Mouse (Mus musculus) hindbrain, embryonic 15.5 days (tissue): ENCODE results near the gene Nkapl. TPM values are rescaled to one million over a fixed set of nuclear protein-coding genes. Genes with fewer than 3 reads are reported as not detected.

Experiments used
- ATAC-seq: fragments of 200-750 bp; cut with Nextera tagmentation; 2 replicates; pipeline ENCODE4 v1.8.0; 2017; ENCODE audit warnings: low read depth, moderate number of reproducible peaks, moderate TSS enrichment; ENCODE audit not compliant: low FRiP score
- H3K27ac ChIP-seq: fragments of 300-500 bp; sonication (generic); replicated peaks from 2 replicates; pipeline ENCODE4 v1.5.1; 2015; ENCODE audit warnings: mild to moderate bottlenecking, inconsistent platforms
- H3K27me3 ChIP-seq: fragments of 300-500 bp; sonication (generic); 2 replicates; pipeline ENCODE4 v1.6.1; 2015; ENCODE audit warnings: control low read depth, inconsistent platforms
- H3K36me3 ChIP-seq: fragments of 300-500 bp; sonication (generic); 2 replicates; pipeline ENCODE4 v1.6.1; 2015; ENCODE audit warnings: control low read depth, inconsistent platforms
- H3K4me1 ChIP-seq: fragments of 300-500 bp; sonication (generic); replicated peaks from 2 replicates; pipeline ENCODE4 v1.6.1; 2015; ENCODE audit warnings: control low read depth, inconsistent platforms
- H3K4me2 ChIP-seq: fragments of 300-500 bp; sonication (generic); 2 replicates; pipeline ENCODE4 v1.6.1; 2015; ENCODE audit warnings: moderate library complexity, mild to moderate bottlenecking, inconsistent platforms
- H3K4me3 ChIP-seq: fragments of 300-500 bp; sonication (generic); 2 replicates; pipeline ENCODE4 v1.5.1; 2015; ENCODE audit warnings: mild to moderate bottlenecking, inconsistent platforms
- H3K9ac ChIP-seq: fragments of 300-500 bp; sonication (generic); 2 replicates; pipeline ENCODE4 v1.6.1; 2015; ENCODE audit warnings: inconsistent platforms
- H3K9me3 ChIP-seq: fragments of 300-500 bp; sonication (generic); 2 replicates; pipeline ENCODE4 v1.6.1; 2016; ENCODE audit warnings: control low read depth, inconsistent platforms
- WGBS: fragments of 180-500 bp; shearing (Covaris S2); methylation state at CpG from one replicate; pipeline ENCODE4 v1.1.7; 2015; 5-methylcytosine and 5-hydroxymethylcytosine counted together
- microRNA counts: library from miRNA; unstranded; fragments of <30 nt; microRNA quantifications from one replicate; lab custom pipeline; 2016
- microRNA-seq: library from miRNA; unstranded; fragments of <30 nt; microRNA quantifications from one replicate; pipeline ENCODE4, GENCODE M21; 2016
- polyA plus RNA-seq: library from polyadenylated mRNA; unstranded; fragments of >200 nt; fragmentation: Nextera tagmentation; extraction: Ambion mirVana; gene quantifications from 2 replicates; pipeline ENCODE4 v1.2.1, GENCODE M21; 2015

Nkapl gene
- polyA plus RNA-seq, 1 experiment from 2014 or later, result 3.8 TPM

- Histone ChIP-seq H3K27ac (no peak overlapping the region), H3K36me3 (no peaks in the 10 kb centered on the region), H3K4me1 (no peaks in the 10 kb centered on the region), H3K4me3 (no peak overlapping the region), H3K9me3 (no peaks in the 10 kb centered on the region), H3K27me3 (no peaks in the 10 kb centered on the region), H3K9ac (no peak overlapping the region), H3K4me2 (no peak overlapping the region)
- no peak for ATAC-seq
- WGBS, result 64% methylated on average over 6 of the region's 6 CpGs
Observed at GRCm38 (mm10) chr13:21418865-21419264, 49.4 kb downstream of the Nkapl start.

GRCm38 (mm10) chr13:21417298-21418010 is 50.9 kb downstream of the Nkapl start:
- no peak overlapping the region for H3K4me3 ChIP-seq
- H3K4me1 ChIP-seq, result no peaks in the 10 kb centered on the region
- H3K9me3 ChIP-seq, result no peaks in the 10 kb centered on the region
- no peak for ATAC-seq
- H3K9ac ChIP-seq, result no peak overlapping the region
- H3K27ac ChIP-seq, result no peak overlapping the region
- 83% methylated on average over 6 of the region's 6 CpGs for WGBS
- no peak overlapping the region for H3K4me2 ChIP-seq
- H3K36me3 ChIP-seq, result no peaks in the 10 kb centered on the region
- H3K27me3 ChIP-seq, result no peaks in the 10 kb centered on the region

MicroRNAs encoded within 50 kb of the gene (microRNA counts, 519-probe panel; counts per million panel counts)
- 3,372 counts per million, percentile 69 among the panel's probes with 10 or more counts for microRNA mmu-miR-1896 (lab: Ali Mortazavi, UCI)

Small RNA genes within 50 kb of the gene (microRNA-seq; reads per million reads assigned to microRNA genes)
- not detected for gene Mir1896

Other genes starting within 250 kb of the Nkapl start
- not detected in 2 replicates for gene Gpx5, start 175.8 kb downstream of the Nkapl start, polyA plus RNA-seq
- 0.24 and 0.27 TPM in 2 replicates for gene Gpx6, start 156.4 kb downstream of the Nkapl start, polyA plus RNA-seq
- gene Olfr1367, start 121.6 kb downstream of the Nkapl start, polyA plus RNA-seq, result not detected in 2 replicates
- 11.0 and 12.7 TPM in 2 replicates for gene Zscan12, start 105.7 kb downstream of the Nkapl start, polyA plus RNA-seq
- gene Zkscan3, start 65.8 kb downstream of the Nkapl start, polyA plus RNA-seq, result 65.8 and 71.1 TPM in 2 replicates
- gene Pgbd1, start 27.5 kb downstream of the Nkapl start, polyA plus RNA-seq, result 2.8 and 4.2 TPM in 2 replicates
- 23.7 and 24.3 TPM in 2 replicates for gene Zscan26, start 14.8 kb downstream of the Nkapl start, polyA plus RNA-seq
- gene Zkscan4, start 10.4 kb upstream of the Nkapl start, polyA plus RNA-seq, result 8.1 and 10.5 TPM in 2 replicates
- gene Gm10065, start 10.9 kb upstream of the Nkapl start, polyA plus RNA-seq, result not detected in 2 replicates
- 0.39 and 0.55 TPM in 2 replicates for gene AK157302, start 26.7 kb upstream of the Nkapl start, polyA plus RNA-seq
- 8.8 and 11.9 TPM in 2 replicates for gene Gm11273, start 32.9 kb upstream of the Nkapl start, polyA plus RNA-seq
- gene Zkscan8, start 62.6 kb upstream of the Nkapl start, polyA plus RNA-seq, result 4.5 and 5.0 TPM in 2 replicates
- gene Olfr1366, start 74.3 kb upstream of the Nkapl start, polyA plus RNA-seq, result 0.06 and 0.25 TPM in 2 replicates
- gene Olfr1535, start 91.4 kb upstream of the Nkapl start, polyA plus RNA-seq, result 0.04 and 0.08 TPM in 2 replicates
- not detected in 2 replicates for gene Olfr1364, start 113.2 kb upstream of the Nkapl start, polyA plus RNA-seq
- not detected in 2 replicates for gene Olfr1362, start 145.5 kb upstream of the Nkapl start, polyA plus RNA-seq
- 0.04 TPM in 1 of 2 replicates, not detected in the other for gene Olfr11, start 174.0 kb upstream of the Nkapl start, polyA plus RNA-seq
- gene Olfr1361, start 194.9 kb upstream of the Nkapl start, polyA plus RNA-seq, result not detected in 2 replicates
- not detected in 2 replicates for gene Olfr1360, start 208.9 kb upstream of the Nkapl start, polyA plus RNA-seq
- not detected in 2 replicates for gene Olfr1359, start 229.6 kb upstream of the Nkapl start, polyA plus RNA-seq
- gene Hist1h2bl, start 247.6 kb upstream of the Nkapl start, polyA plus RNA-seq, result not detected in 2 replicates
- gene Hist1h2ai, start 247.9 kb upstream of the Nkapl start, polyA plus RNA-seq, result 6.2 and 7.8 TPM in 2 replicates
- 2.5 and 3.5 TPM in 2 replicates for gene Hist1h3h, start 249.2 kb upstream of the Nkapl start, polyA plus RNA-seq